Mouse (Mus musculus): ENCODE measurements around the gene Blnk. TPM values are rescaled to one million over a fixed set of nuclear protein-coding genes. Genes with fewer than 3 reads are reported as not detected.

Blnk gene
- polyA plus RNA-seq, 1 experiment from 2014 or later, result 0.48 TPM

DNA sequence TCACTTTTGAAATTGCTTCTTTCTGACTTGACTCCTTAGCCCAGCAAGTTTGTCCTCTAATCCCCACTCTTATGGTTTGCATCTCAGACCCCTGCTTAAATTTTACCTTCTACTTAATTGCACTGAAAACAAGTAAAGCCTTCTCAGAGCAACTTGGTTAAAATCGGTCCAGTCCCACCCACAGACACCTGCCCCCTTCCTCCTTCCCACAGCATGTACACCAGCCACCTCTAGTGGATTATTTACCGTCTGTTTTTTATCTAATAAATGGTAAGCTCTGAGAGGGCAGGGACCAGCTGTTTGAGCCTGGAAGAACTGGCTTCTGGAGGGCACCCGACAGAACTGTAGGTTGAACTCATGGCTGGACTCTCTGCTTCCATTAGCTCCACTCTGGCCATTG, 26.2 kb upstream of the Blnk start:
- Histone ChIP-seq H3K36me3 (no peaks in the 10 kb centered on the region), H3K4me1 (replicated peaks) (peaks cover 6% of the 10 kb centered on the region), H3K9me3 (replicated peaks) (no peaks in the 10 kb centered on the region), H3K27me3 (peaks cover 5% of the 10 kb centered on the region; the same call in 1 of the 2 replicates), H3K4me3 (replicated peaks) (no peak overlapping the region), H3K9ac (no peak overlapping the region), H3K4me2 (no peak overlapping the region), H3K27ac (no peak overlapping the region)
- DNase-seq (no peak), ATAC-seq (ENCODE audit: low read depth) (no peak)
- 56% methylated on average over 3 of the region's 3 CpGs for WGBS (ENCODE audit: insufficient replicate concordance)

DNA sequence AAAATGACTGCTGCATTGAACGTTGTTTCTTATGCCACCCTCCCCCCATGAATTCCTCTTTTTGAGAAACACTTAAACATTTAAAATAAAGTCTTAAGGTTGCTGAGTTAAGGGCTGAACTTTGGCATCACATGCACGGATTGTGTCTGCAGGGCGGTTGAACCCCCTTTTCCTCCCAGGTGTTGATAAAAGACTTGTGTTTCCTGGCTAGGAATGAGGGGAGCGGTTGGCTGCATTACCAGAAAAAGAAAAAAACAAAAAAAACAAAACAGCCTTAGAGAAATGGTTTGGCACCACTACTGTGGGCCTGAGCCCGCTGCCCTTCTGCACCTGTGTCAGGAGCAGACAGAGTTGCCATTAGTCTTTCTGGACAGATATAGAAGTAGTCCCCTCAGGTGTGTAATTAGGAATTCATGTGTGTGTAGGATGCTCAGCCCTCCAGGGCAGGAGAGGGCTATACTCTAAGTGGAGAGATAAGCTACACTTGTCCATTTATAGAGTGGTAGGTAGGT, 24.9 kb upstream of the Blnk start:
- ATAC-seq (ENCODE audit: low read depth) (no peak), DNase-seq (no peak)
- Histone ChIP-seq H3K9ac (no peak overlapping the region), H3K36me3 (no peaks in the 10 kb centered on the region), H3K9me3 (replicated peaks) (no peaks in the 10 kb centered on the region), H3K4me2 (no peak overlapping the region), H3K27ac (no peak overlapping the region), H3K27me3 (peaks cover 14% of the 10 kb centered on the region), H3K4me1 (replicated peaks) (peaks cover 6% of the 10 kb centered on the region), H3K4me3 (replicated peaks) (no peak overlapping the region)
- 52% methylated on average over 5 of the region's 5 CpGs for WGBS (ENCODE audit: insufficient replicate concordance)

DNA sequence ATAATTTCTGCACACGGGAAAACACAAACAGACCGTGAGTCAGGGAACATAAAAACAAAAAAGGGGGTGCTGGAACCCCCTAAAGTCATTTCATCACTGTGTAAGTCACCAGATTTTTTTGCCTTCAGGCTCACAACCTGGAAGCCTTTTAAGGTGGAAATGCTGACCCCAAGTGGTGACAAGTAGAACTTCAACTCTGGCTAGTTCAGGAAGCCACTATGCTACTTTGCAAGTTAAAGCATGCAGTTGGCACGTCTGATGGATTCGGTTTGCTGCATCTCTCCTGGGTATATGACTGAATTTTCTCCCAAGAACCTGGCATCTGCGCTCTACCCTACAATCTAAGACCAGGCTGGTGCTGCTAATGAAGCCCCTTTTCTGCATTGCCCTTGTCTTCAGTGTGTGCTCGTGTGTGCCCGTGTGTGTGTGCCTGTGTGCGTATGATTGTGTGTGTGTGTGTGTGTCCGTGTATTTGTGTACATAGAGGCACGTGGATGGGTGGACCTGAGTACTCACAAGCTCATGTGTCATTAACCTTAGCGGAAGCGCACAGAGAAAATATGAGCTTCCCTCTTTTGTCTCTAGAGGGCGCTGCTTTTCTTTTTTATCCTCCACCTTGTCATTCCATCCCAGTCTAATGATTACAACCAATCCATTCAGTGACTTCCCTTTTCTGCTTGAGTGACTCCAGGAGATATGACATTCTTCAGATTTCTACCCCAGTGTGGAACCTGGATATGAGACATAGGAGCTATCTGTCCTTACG, 21.8 kb upstream of the Blnk start:
- H3K4me1 ChIP-seq (replicated peaks), result peaks cover 6% of the 10 kb centered on the region
- 0 out of 2 replicates have a peak overlapping the region, but pooled peaks have one; percentile 5 for H3K9ac ChIP-seq
- no peaks in the 10 kb centered on the region for H3K9me3 ChIP-seq (replicated peaks)
- WGBS (ENCODE audit: insufficient replicate concordance), result 12% methylated on average over 14 of the region's 14 CpGs
- H3K36me3 ChIP-seq, result no peaks in the 10 kb centered on the region
- no peak overlapping the region for H3K27ac ChIP-seq
- DNase-seq (peak; percentile 20), ATAC-seq (ENCODE audit: low read depth) (no peak)
- H3K4me2 ChIP-seq, result peak overlapping the region; percentile 59
- peak overlapping the region; percentile 24 for H3K4me3 ChIP-seq (replicated peaks)
- H3K27me3 ChIP-seq, result peaks cover 29% of the 10 kb centered on the region

DNA sequence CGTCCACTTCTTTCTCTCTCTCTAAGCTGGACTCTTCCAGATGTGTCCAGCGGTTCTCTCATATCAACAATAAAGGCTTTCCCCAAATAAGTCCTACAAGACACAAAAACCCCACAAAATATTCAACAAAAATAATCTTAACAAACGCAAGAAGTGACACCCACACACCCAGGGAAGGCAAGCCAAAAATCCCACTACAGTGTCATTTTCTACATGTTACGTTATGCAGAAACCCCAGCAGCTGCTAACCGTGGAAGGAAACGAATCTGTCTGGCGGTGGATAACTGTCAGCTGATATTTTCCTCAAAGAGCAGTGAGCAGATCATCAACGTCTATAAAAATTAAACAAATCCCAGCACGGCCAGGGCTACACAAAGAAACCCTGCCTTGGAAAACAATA, 19.7 kb upstream of the Blnk start:
- H3K9me3 ChIP-seq (replicated peaks), result no peaks in the 10 kb centered on the region
- 16% methylated on average over 9 of the region's 9 CpGs for WGBS (ENCODE audit: insufficient replicate concordance)
- H3K27me3 ChIP-seq, result peaks cover 29% of the 10 kb centered on the region
- no peak overlapping the region for H3K9ac ChIP-seq
- H3K4me3 ChIP-seq (replicated peaks), result no peak overlapping the region
- H3K27ac ChIP-seq, result no peak overlapping the region
- ATAC-seq (ENCODE audit: low read depth) (no peak), DNase-seq (no peak)
- H3K4me2 ChIP-seq, result no peak overlapping the region
- no peaks in the 10 kb centered on the region for H3K36me3 ChIP-seq
- H3K4me1 ChIP-seq (replicated peaks), result peaks cover 6% of the 10 kb centered on the region

DNA sequence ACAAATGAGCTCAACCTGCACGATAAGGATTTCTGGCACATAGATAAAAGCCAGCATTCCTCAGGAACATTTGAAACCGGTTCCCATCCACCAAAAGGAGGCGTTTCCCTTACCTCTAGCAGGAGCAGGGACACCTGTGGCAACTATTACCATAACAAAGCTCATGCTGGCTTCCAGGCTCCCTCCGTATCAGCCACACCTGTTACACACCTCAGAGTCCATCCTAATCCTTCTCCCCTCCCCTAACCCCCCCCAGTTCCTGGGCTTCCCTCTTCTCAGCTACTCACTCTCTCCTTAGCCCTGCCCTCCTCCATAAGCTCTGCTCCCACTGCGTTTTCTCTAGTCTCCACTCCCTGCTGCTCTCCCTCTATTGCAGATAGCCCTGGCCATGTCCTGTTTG, 19.3 kb upstream of the Blnk start:
- H3K9me3 ChIP-seq (replicated peaks), result no peaks in the 10 kb centered on the region
- DNase-seq, result no peak
- no peak overlapping the region for H3K9ac ChIP-seq
- H3K27me3 ChIP-seq, result peaks cover 27% of the 10 kb centered on the region
- no peak for ATAC-seq (ENCODE audit: low read depth)
- H3K27ac ChIP-seq, result no peak overlapping the region
- H3K4me2 ChIP-seq, result no peak overlapping the region
- H3K4me1 ChIP-seq (replicated peaks), result peaks cover 6% of the 10 kb centered on the region
- no peak overlapping the region for H3K4me3 ChIP-seq (replicated peaks)
- 9% methylated on average over 5 of the region's 5 CpGs for WGBS (ENCODE audit: insufficient replicate concordance)
- H3K36me3 ChIP-seq, result no peaks in the 10 kb centered on the region

DNA sequence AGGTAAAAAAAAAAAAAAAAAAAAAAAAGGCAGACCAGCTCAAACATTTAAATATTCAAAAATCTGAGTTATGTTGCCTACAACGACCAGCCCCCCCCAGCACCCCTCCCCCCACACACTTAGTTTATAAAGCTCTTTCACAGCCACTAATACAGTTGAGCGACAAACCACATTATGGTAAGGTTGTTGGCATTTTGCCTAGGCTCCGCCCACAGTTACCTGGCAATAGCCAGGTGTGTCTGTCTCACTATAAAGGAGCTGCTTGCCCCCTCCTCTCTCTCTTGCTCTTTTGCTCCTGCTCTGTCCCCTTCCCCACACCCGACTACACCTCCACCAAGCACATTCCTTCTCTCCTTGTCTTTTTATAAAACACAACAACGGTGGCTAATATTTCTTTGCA, 17.3 kb upstream of the Blnk start:
- Histone ChIP-seq H3K4me3 (replicated peaks) (no peak overlapping the region), H3K27me3 (peaks cover 29% of the 10 kb centered on the region), H3K36me3 (no peaks in the 10 kb centered on the region), H3K27ac (no peak overlapping the region), H3K9me3 (replicated peaks) (no peaks in the 10 kb centered on the region), H3K4me1 (replicated peaks) (peaks cover 6% of the 10 kb centered on the region), H3K9ac (no peak overlapping the region), H3K4me2 (no peak overlapping the region)
- ATAC-seq (ENCODE audit: low read depth), result no peak
- no peak for DNase-seq
- WGBS (ENCODE audit: insufficient replicate concordance), result 25% methylated on average over 5 of the region's 5 CpGs

DNA sequence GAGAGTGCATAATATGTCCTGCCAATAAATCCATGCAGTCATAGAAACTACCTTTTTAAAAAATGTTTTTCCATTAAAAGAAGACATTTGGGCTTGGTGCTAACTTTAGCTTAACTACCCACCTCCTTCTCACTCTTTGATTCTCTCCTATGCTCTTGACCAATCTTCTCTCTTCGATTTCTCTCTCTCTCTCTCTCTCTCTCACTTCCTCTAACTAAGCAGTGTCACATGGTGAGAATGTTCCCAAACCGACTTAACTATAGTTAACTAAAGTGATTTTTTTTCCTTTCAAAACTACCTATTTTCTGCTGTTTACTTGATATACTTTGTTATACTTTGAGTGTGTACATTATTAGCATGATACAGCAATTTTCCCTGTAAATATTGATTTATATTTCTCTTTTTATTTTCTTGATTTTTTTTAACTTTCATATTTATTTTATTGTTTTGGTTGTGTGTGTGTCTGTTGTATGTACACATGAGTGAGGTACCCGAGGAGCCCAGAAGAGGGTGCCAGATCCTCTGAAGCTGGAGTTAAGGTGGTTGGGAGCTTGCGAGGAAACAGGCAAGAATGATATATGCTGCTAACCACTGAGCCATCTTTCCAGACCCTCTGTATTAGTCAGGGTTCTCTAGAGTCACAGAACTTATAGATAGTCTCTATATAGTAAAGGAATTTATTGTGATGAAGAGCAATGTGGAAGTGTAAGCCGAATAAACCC, 14.5 kb upstream of the Blnk start:
- DNase-seq (no peak), ATAC-seq (ENCODE audit: low read depth) (no peak)
- Histone ChIP-seq H3K4me2 (no peak overlapping the region), H3K9ac (no peak overlapping the region), H3K27ac (no peak overlapping the region), H3K9me3 (replicated peaks) (no peaks in the 10 kb centered on the region), H3K27me3 (peaks cover 18% of the 10 kb centered on the region), H3K4me1 (replicated peaks) (no peaks in the 10 kb centered on the region), H3K36me3 (no peaks in the 10 kb centered on the region), H3K4me3 (replicated peaks) (no peak overlapping the region)
- WGBS (ENCODE audit: insufficient replicate concordance), result 69% methylated on average over 5 of the region's 5 CpGs

DNA sequence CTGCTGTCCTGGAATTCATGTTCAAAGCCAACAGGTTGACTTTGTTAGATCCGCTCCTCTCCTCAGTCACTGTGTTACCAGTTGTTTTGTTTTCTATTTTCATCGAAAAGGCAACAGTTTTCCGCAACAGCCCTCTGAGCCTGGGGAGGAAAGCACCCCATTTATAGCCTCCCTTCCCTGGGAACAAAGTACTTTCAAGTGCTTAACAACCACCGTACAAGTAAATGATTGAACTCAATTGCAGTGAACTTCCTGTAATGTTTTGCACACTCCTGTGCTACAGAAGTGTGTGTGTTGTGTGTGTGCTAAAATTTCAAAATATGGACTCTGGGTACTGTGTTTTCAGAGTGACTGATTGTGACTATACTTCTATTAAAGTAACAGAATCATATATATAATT, 13.4 kb upstream of the Blnk start:
- H3K4me2 ChIP-seq, result no peak overlapping the region
- ATAC-seq (ENCODE audit: low read depth), result no peak

DNA sequence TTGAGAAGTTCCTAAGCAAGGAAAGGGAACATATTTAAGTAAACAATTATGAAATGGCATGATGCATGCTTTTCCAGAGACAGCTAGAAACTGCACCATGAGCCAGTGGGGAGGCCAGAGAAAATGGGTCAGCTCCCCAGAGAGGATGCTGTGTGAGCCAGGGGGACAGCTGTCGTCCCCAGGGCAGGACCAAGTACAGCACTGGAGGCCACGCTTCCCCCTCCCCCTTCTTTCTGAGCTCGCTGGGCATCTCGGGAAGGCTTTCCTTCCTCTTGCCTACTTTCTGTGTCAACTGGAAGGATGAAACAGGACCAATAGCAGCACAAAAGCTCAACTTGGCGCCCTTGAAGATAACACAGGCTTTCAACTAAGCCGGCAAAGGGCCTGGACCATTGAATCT, 13.0 kb upstream of the Blnk start:
- WGBS (ENCODE audit: insufficient replicate concordance), result 34% methylated on average over 6 of the region's 6 CpGs
- H3K36me3 ChIP-seq, result no peaks in the 10 kb centered on the region
- 0 out of 2 replicates have a peak, but pooled peaks cover 9% of the 10 kb centered on the region for H3K9me3 ChIP-seq (replicated peaks)
- H3K27me3 ChIP-seq, result 0 out of 2 replicates have a peak, but pooled peaks cover 5% of the 10 kb centered on the region
- H3K4me1 ChIP-seq (replicated peaks), result no peaks in the 10 kb centered on the region
- no peak overlapping the region for H3K27ac ChIP-seq
- no peak overlapping the region for H3K9ac ChIP-seq
- ATAC-seq (ENCODE audit: low read depth) (no peak), DNase-seq (no peak)
- no peak overlapping the region for H3K4me3 ChIP-seq (replicated peaks)
- no peak overlapping the region for H3K4me2 ChIP-seq

More for the DNA sequence above, 13.4 kb upstream of the Blnk start:
- WGBS (ENCODE audit: insufficient replicate concordance), result 62% methylated on average over 4 of the region's 4 CpGs
- H3K9me3 ChIP-seq (replicated peaks), result 0 out of 2 replicates have a peak, but pooled peaks cover 8% of the 10 kb centered on the region
- H3K36me3 ChIP-seq, result no peaks in the 10 kb centered on the region
- H3K4me1 ChIP-seq (replicated peaks), result no peaks in the 10 kb centered on the region
- H3K9ac ChIP-seq, result no peak overlapping the region
- no peak for DNase-seq
- peaks cover 9% of the 10 kb centered on the region; the same call in 1 of the 2 replicates for H3K27me3 ChIP-seq
- no peak overlapping the region for H3K27ac ChIP-seq
- H3K4me3 ChIP-seq (replicated peaks), result no peak overlapping the region

DNA sequence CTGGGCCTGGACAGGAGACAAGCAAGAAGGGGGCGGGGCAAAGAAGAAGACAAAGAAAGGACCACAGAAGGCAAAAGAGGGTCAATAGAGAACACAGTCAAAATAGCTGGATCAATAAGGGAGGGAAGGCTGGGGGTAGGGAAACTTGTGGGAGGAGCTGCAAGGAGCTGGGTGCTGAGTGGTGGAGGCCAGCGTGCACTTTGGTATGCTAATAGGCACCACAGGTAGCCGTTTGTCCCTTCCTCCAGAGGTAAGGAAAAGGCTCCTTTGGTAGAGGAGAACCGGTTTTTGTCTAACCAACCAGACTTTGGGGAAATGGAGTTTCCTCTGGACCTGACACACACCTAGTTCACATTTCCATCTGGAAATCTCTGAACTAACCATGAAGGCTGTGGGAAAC, 12.3 kb upstream of the Blnk start:
- no peak for DNase-seq
- Histone ChIP-seq H3K4me3 (replicated peaks) (no peak overlapping the region), H3K4me1 (replicated peaks) (no peaks in the 10 kb centered on the region), H3K27ac (no peak overlapping the region), H3K27me3 (0 out of 2 replicates have a peak, but pooled peaks cover 5% of the 10 kb centered on the region), H3K4me2 (no peak overlapping the region), H3K9me3 (replicated peaks) (0 out of 2 replicates have a peak, but pooled peaks cover 9% of the 10 kb centered on the region), H3K36me3 (no peaks in the 10 kb centered on the region), H3K9ac (no peak overlapping the region)
- ATAC-seq (ENCODE audit: low read depth), result no peak
- WGBS (ENCODE audit: insufficient replicate concordance), result 38% methylated on average over 4 of the region's 4 CpGs

DNA sequence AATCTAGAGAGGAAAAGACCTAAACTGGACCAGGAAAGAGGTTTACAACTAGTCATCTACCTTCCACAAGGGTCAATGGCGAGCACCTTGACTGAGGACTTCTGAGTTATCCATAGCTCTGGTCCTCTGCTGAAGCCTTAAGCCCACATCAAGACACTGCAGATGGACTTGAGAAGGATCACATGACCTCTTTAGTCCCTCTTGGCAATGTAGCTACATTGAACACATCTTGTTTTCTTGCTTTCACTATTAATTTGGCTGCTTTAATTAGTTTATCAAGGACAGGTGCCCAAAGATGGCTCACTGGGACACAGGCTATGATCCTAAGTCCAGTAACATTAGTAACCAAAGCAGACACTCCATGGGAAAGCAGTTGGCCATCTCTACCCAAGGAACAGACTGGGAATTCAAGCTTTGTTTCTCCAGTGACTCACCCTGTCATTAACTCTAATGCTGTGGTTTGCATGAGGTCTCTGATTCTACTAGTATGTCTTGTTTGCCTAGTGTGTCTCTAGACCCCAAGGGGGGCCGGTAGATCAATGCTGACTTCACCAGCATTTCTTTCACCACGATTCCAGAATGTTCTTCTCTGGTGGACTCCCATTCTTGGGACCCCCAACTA, 9.5 kb upstream of the Blnk start:
- DNase-seq (no peak), ATAC-seq (ENCODE audit: low read depth) (no peak)
- 66% methylated on average over 3 of the region's 3 CpGs for WGBS (ENCODE audit: insufficient replicate concordance)

More for the DNA sequence above, 9.5 kb upstream of the Blnk start:
- H3K36me3 ChIP-seq, result no peaks in the 10 kb centered on the region
- no peak overlapping the region for H3K9ac ChIP-seq
- peaks cover 13% of the 10 kb centered on the region for H3K4me1 ChIP-seq (replicated peaks)
- no peak overlapping the region for H3K27ac ChIP-seq
- H3K4me2 ChIP-seq, result no peak overlapping the region
- 0 out of 2 replicates have a peak, but pooled peaks cover 5% of the 10 kb centered on the region for H3K27me3 ChIP-seq
- 0 out of 2 replicates have a peak, but pooled peaks cover 9% of the 10 kb centered on the region for H3K9me3 ChIP-seq (replicated peaks)
- no peak overlapping the region for H3K4me3 ChIP-seq (replicated peaks)
